ENCODE assay signal across 10 mouse cellular contexts in the genomic region with DNA sequence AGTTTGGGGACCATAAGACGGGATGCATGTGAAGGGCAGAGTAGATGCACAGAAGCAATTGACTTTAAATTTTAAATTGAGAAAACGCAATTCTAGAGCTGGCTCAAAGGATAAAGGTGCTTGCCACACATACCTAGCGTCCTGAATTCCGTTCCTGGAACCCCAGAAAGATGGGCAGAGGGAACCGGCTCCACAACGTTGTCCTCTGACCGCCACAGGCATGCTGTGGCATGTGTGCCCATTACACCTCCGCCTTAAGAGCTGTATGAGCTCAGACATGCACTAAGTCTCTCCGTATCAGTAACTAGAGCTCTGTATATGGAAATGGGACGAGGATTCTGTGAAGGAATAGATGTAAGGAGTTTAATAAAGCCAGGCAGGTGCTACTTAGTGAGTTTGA. TPM values are rescaled to one million over a fixed set of nuclear protein-coding genes. Genes with fewer than 3 reads are reported as not detected.
A peak's percentile ranks its signal among the peaks of the same experiment; 100 is the strongest.
DNase-seq lines count a peak whose midpoint lies in the region; ATAC-seq and TF ChIP-seq lines count a peak whose summit lies in the region.
"Had no signal": no experiment of that assay in that cellular context is flagged by ENCODE, and none has a peak within 500 bp of the region (broad histone marks: within the 10 kb centered on the region; RNA-seq: fewer than 3 reads in every experiment).

No protein-coding gene starts in this region.

- H3K27ac ChIP-seq in embryonic facial prominence, embryonic 13.5 days, result peak overlapping the region; percentile 86; the same call in 1 of the 2 replicates
- H3K27ac ChIP-seq in embryonic facial prominence, embryonic 10.5 days (replicated peaks), result no peak overlapping the region
- H3K27ac ChIP-seq in intestine, embryonic 15.5 days, result 0 out of 2 replicates have a peak overlapping the region, but pooled peaks have one; percentile 66
- no peak overlapping the region for H3K27ac ChIP-seq in intestine, embryonic 16.5 days (ENCODE audit: low read length)
- peak overlapping the region; percentile 15; the same call in 1 of the 2 replicates for H3K27ac ChIP-seq in neural tube, embryonic 15.5 days (replicated peaks)
- peak overlapping the region; percentile 88 for H3K27ac ChIP-seq in stomach, postnatal 0 days (replicated peaks)

- no peak overlapping the region for H3K9ac ChIP-seq in embryonic facial prominence, embryonic 13.5 days
- H3K9ac ChIP-seq in intestine, embryonic 15.5 days, result no peak overlapping the region
- H3K9ac ChIP-seq in intestine, embryonic 16.5 days (ENCODE audit: low read depth, low read length), result no peak overlapping the region
- H3K9ac ChIP-seq in neural tube, embryonic 15.5 days (replicated peaks), result no peak overlapping the region
- no peak overlapping the region for H3K9ac ChIP-seq in stomach, postnatal 0 days (ENCODE audit: low read length)

- TF ChIP-seq EP300 in stomach, postnatal 0 days (optimal IDR thresholded peaks at IDR 0.05), result no peak

- WGBS in embryonic facial prominence, embryonic 13.5 days, result 82% methylated on average over 10 of the region's 10 CpGs
- 85% methylated on average over 10 of the region's 10 CpGs for WGBS in embryonic facial prominence, embryonic 10.5 days
- WGBS in intestine, embryonic 15.5 days, result 90% methylated on average over 10 of the region's 10 CpGs
- WGBS in intestine, embryonic 16.5 days, result 87% methylated on average over 10 of the region's 10 CpGs
- 89% methylated on average over 10 of the region's 10 CpGs for WGBS in neural tube, embryonic 15.5 days
- WGBS in stomach, postnatal 0 days, result 75% methylated on average over 10 of the region's 10 CpGs

- H3K4me1 ChIP-seq in embryonic facial prominence, embryonic 13.5 days, result peaks cover 32% of the 10 kb centered on the region
- H3K4me1 ChIP-seq in embryonic facial prominence, embryonic 10.5 days, result peaks cover 35% of the 10 kb centered on the region
- H3K4me1 ChIP-seq in intestine, embryonic 15.5 days (replicated peaks), result peaks cover 16% of the 10 kb centered on the region; the same call in 1 of the 2 replicates
- H3K4me1 ChIP-seq in intestine, embryonic 16.5 days (ENCODE audit: control insufficient read depth, insufficient read depth, low read length), result peaks cover 16% of the 10 kb centered on the region
- peaks cover 27% of the 10 kb centered on the region for H3K4me1 ChIP-seq in neural tube, embryonic 15.5 days
- H3K4me1 ChIP-seq in stomach, postnatal 0 days (replicated peaks; ENCODE audit: control insufficient read depth, insufficient read depth), result no peaks in the 10 kb centered on the region

- H3K9me3 ChIP-seq in embryonic facial prominence, embryonic 13.5 days, result no peaks in the 10 kb centered on the region
- H3K9me3 ChIP-seq in embryonic facial prominence, embryonic 10.5 days, result no peaks in the 10 kb centered on the region
- no peaks in the 10 kb centered on the region for H3K9me3 ChIP-seq in intestine, embryonic 15.5 days
- no peaks in the 10 kb centered on the region for H3K9me3 ChIP-seq in intestine, embryonic 16.5 days (ENCODE audit: control insufficient read depth, low read length)
- no peaks in the 10 kb centered on the region for H3K9me3 ChIP-seq in neural tube, embryonic 15.5 days (replicated peaks)
- H3K9me3 ChIP-seq in stomach, postnatal 0 days (ENCODE audit: control insufficient read depth, low read length), result no peaks in the 10 kb centered on the region
- H3K9me3 ChIP-seq: hindbrain, embryonic 10.5 days; megakaryocyte, embryonic 14.5 days had no signal

- no peak overlapping the region for H3K4me3 ChIP-seq in embryonic facial prominence, embryonic 13.5 days
- no peak overlapping the region for H3K4me3 ChIP-seq in embryonic facial prominence, embryonic 10.5 days
- H3K4me3 ChIP-seq in intestine, embryonic 15.5 days (replicated peaks), result no peak overlapping the region
- no peak overlapping the region for H3K4me3 ChIP-seq in intestine, embryonic 16.5 days (ENCODE audit: low read length)
- H3K4me3 ChIP-seq in neural tube, embryonic 15.5 days (replicated peaks), result no peak overlapping the region
- no peak overlapping the region for H3K4me3 ChIP-seq in stomach, postnatal 0 days (ENCODE audit: low read depth, low read length)

- DNase-seq in embryonic facial prominence, embryonic 10.5 days (ENCODE audit: low spot score), result no peak
- DNase-seq in neural tube, embryonic 10.5 days (ENCODE audit: extremely low spot score, low spot score), result no peak
- DNase-seq in stomach, postnatal 0 days (ENCODE audit: low spot score), result no peak
- no peak for DNase-seq in kidney, postnatal 10 days

- peak overlapping the region; percentile 97; the same call in 1 of the 2 replicates for H3K4me2 ChIP-seq in embryonic facial prominence, embryonic 13.5 days
- H3K4me2 ChIP-seq in intestine, embryonic 15.5 days (replicated peaks), result no peak overlapping the region
- no peak overlapping the region for H3K4me2 ChIP-seq in intestine, embryonic 16.5 days (ENCODE audit: low read depth, low read length)
- H3K4me2 ChIP-seq in neural tube, embryonic 15.5 days, result no peak overlapping the region
- no peak overlapping the region for H3K4me2 ChIP-seq in stomach, postnatal 0 days (replicated peaks; ENCODE audit: low read depth)

- no peak for ATAC-seq in embryonic facial prominence, embryonic 13.5 days (ENCODE audit: insufficient number of reproducible peaks, insufficient read depth, low FRiP score, low TSS enrichment, low read depth)
- no peak for ATAC-seq in intestine, embryonic 15.5 days
- no peak for ATAC-seq in intestine, embryonic 16.5 days
- no peak for ATAC-seq in neural tube, embryonic 15.5 days (ENCODE audit: low FRiP score)
- ATAC-seq in stomach, postnatal 0 days (ENCODE audit: low FRiP score, low TSS enrichment), result no peak

- TF ChIP-seq CTCF in stomach, postnatal 0 days (IDR thresholded peaks at IDR 0.05; ENCODE audit: low read depth), result no peak

- H3K36me3 ChIP-seq in embryonic facial prominence, embryonic 13.5 days, result peaks cover 14% of the 10 kb centered on the region
- H3K36me3 ChIP-seq in embryonic facial prominence, embryonic 10.5 days (replicated peaks), result no peaks in the 10 kb centered on the region
- no peaks in the 10 kb centered on the region for H3K36me3 ChIP-seq in intestine, embryonic 15.5 days
- no peaks in the 10 kb centered on the region for H3K36me3 ChIP-seq in intestine, embryonic 16.5 days (ENCODE audit: control insufficient read depth, insufficient read depth, low read length)
- H3K36me3 ChIP-seq in neural tube, embryonic 15.5 days, result no peaks in the 10 kb centered on the region
- peaks cover 4% of the 10 kb centered on the region; the same call in 1 of the 2 replicates for H3K36me3 ChIP-seq in stomach, postnatal 0 days (ENCODE audit: control insufficient read depth, insufficient read depth, low read length)
- H3K36me3 ChIP-seq: hindbrain, embryonic 10.5 days had no signal

- no peaks in the 10 kb centered on the region for H3K27me3 ChIP-seq in embryonic facial prominence, embryonic 13.5 days
- peaks cover 9% of the 10 kb centered on the region for H3K27me3 ChIP-seq in embryonic facial prominence, embryonic 10.5 days (replicated peaks; ENCODE audit: low read depth, poor library complexity, severe bottlenecking)
- no peaks in the 10 kb centered on the region for H3K27me3 ChIP-seq in intestine, embryonic 15.5 days (replicated peaks)
- no peaks in the 10 kb centered on the region for H3K27me3 ChIP-seq in intestine, embryonic 16.5 days (replicated peaks; ENCODE audit: control insufficient read depth, insufficient read depth, low read length)
- no peaks in the 10 kb centered on the region for H3K27me3 ChIP-seq in neural tube, embryonic 15.5 days (replicated peaks)
- H3K27me3 ChIP-seq in stomach, postnatal 0 days (ENCODE audit: control insufficient read depth, insufficient read depth, low read length), result no peaks in the 10 kb centered on the region
- H3K27me3 ChIP-seq: megakaryocyte, embryonic 14.5 days had no signal

RNA-seq across cellular contexts. Expression of a gene that starts 7.9 kb away (rescaled TPM):
- 3.2 and 3.3 TPM in 2 replicates for polyA plus RNA-seq in embryonic facial prominence, embryonic 13.5 days (2015; fragmentation: Nextera tagmentation; extraction: Ambion mirVana)
- polyA plus RNA-seq in embryonic facial prominence, embryonic 10.5 days (2016; fragmentation: Nextera tagmentation; extraction: Ambion mirVana), result 1.4 and 1.9 TPM in 2 replicates
- polyA plus RNA-seq in intestine, embryonic 15.5 days (2015; fragmentation: Nextera tagmentation; extraction: Ambion mirVana), result 1.8 and 1.9 TPM in 2 replicates
- polyA plus RNA-seq in intestine, embryonic 16.5 days (2015; fragmentation: Nextera tagmentation; extraction: Ambion mirVana), result 2.2 and 2.3 TPM in 2 replicates
- polyA plus RNA-seq in neural tube, embryonic 15.5 days (2015; fragmentation: Nextera tagmentation; extraction: Ambion mirVana), result 1.3 and 1.7 TPM in 2 replicates
- 3.1 and 3.4 TPM in 2 replicates for polyA plus RNA-seq in stomach, postnatal 0 days (2015; fragmentation: Nextera tagmentation; extraction: Ambion mirVana)

RNA-seq across cellular contexts. Expression of a gene that starts 17.0 kb away (rescaled TPM):
- polyA plus RNA-seq in embryonic facial prominence, embryonic 13.5 days (2015; fragmentation: Nextera tagmentation; extraction: Ambion mirVana), result 13.0 and 13.1 TPM in 2 replicates
- 3.4 and 3.7 TPM in 2 replicates for polyA plus RNA-seq in embryonic facial prominence, embryonic 10.5 days (2016; fragmentation: Nextera tagmentation; extraction: Ambion mirVana)
- 3.4 and 4.3 TPM in 2 replicates for polyA plus RNA-seq in intestine, embryonic 15.5 days (2015; fragmentation: Nextera tagmentation; extraction: Ambion mirVana)
- 3.0 and 3.6 TPM in 2 replicates for polyA plus RNA-seq in intestine, embryonic 16.5 days (2015; fragmentation: Nextera tagmentation; extraction: Ambion mirVana)
- 8.6 and 24.0 TPM in 2 replicates for polyA plus RNA-seq in neural tube, embryonic 15.5 days (2015; fragmentation: Nextera tagmentation; extraction: Ambion mirVana)
- polyA plus RNA-seq in stomach, postnatal 0 days (2015; fragmentation: Nextera tagmentation; extraction: Ambion mirVana), result 11.4 and 12.0 TPM in 2 replicates

RNA-seq across cellular contexts. Expression of a gene that starts 47.7 kb away (rescaled TPM):
- 36.6 and 41.2 TPM in 2 replicates for polyA plus RNA-seq in embryonic facial prominence, embryonic 13.5 days (2015; fragmentation: Nextera tagmentation; extraction: Ambion mirVana)
- 32.8 and 35.9 TPM in 2 replicates for polyA plus RNA-seq in embryonic facial prominence, embryonic 10.5 days (2016; fragmentation: Nextera tagmentation; extraction: Ambion mirVana)
- 25.7 and 28.1 TPM in 2 replicates for polyA plus RNA-seq in intestine, embryonic 15.5 days (2015; fragmentation: Nextera tagmentation; extraction: Ambion mirVana)
- polyA plus RNA-seq in intestine, embryonic 16.5 days (2015; fragmentation: Nextera tagmentation; extraction: Ambion mirVana), result 22.1 and 23.7 TPM in 2 replicates
- polyA plus RNA-seq in neural tube, embryonic 15.5 days (2015; fragmentation: Nextera tagmentation; extraction: Ambion mirVana), result 41.5 and 43.8 TPM in 2 replicates
- polyA plus RNA-seq in stomach, postnatal 0 days (2015; fragmentation: Nextera tagmentation; extraction: Ambion mirVana), result 17.2 and 18.1 TPM in 2 replicates

Comparison
In these comparisons a context has a peak if more than half of its experiments do, and no peak if none do; other contexts are left out.
1. H3K27ac ChIP-seq: peak in embryonic facial prominence, embryonic 13.5 days (single experiment), intestine, embryonic 15.5 days (single experiment), neural tube, embryonic 15.5 days (single experiment) and stomach, postnatal 0 days (single experiment); none in embryonic facial prominence, embryonic 10.5 days (single experiment) and intestine, embryonic 16.5 days (single experiment).